Mouse (Mus musculus) lung, adult 18-20 months (tissue): ENCODE data around the gene Ctps2.

ENCODE experiments used
- DNase-seq, 2 experiments: peaks; one replicate each; pipeline ENCODE4 v3.0.0; 2022; ENCODE audit warnings: mixed read lengths in 2 of 2

Gene Ctps2

GRCm38 (mm10) chrX:162986876-162987495, 85.9 kb downstream of the Ctps2 start:
- no peak for DNase-seq

GRCm38 (mm10) chrX:162991396-162991795, 90.4 kb downstream of the Ctps2 start:
- DNase-seq, result no peak

- DNase-seq, result no peak
These were observed 91.1 kb downstream of the Ctps2 start for GRCm38 (mm10) chrX:162992121-162992520.

GRCm38 (mm10) chrX:163027864-163028263, 126.8 kb downstream of the Ctps2 start:
- no peak for DNase-seq

- no peak for DNase-seq
These were observed 137.7 kb downstream of the Ctps2 start for GRCm38 (mm10) chrX:163038767-163039166.

GRCm38 (mm10) chrX:163042771-163043170, 141.7 kb downstream of the Ctps2 start:
- DNase-seq, result no peak

- no peak for DNase-seq
These were observed 162.9 kb downstream of the Ctps2 start for GRCm38 (mm10) chrX:163063936-163064335.
